Mouse (Mus musculus) small intestine, adult 2 months (tissue): Measurements from ENCODE around the gene Ints14.
"Not testable (repeated sequence)": the region's sequence is repeated elsewhere in the genome, so short reads cannot be mapped to it uniquely, and the experiment has no call there.

Experiments used
- CTCF ChIP-seq: fragments of 200-500 bp; IDR thresholded peaks from 2 replicates; pipeline ENCODE4 v1.5.1; 2012; ENCODE audit warnings: low read depth, mild to moderate bottlenecking, control low read depth, inconsistent platforms, low read length, moderate library complexity, mixed read lengths; ENCODE audit not compliant: insufficient replicate concordance, insufficient read length; ENCODE audit errors: extremely low read depth
- POLR2A ChIP-seq: fragments of 200-500 bp; IDR thresholded peaks from 2 replicates; pipeline ENCODE4 v1.6.1; 2012; ENCODE audit warnings: low read depth, mild to moderate bottlenecking, control low read depth, inconsistent platforms, low read length, moderate library complexity

DNA sequence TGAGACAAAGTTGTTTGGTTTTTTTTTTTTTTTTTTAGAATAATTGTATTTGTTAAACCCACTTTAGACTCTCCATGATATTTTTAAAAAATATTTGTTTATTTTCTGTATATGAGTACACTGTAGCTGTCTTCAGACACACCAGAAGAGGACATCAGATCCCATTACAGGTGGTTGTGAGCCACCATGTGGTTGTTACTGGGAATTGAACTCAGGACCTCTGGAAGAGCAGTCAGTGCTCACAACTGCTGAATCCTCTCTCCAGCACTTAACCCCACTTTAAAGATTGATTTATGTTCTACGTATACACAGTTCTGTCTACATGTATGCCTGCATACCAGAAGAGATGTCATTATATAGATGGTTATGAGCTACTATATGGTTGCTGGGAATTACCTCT lies 34.8 kb downstream of the Ints14 start:
- TF ChIP-seq CTCF, POLR2A: not testable (repeated sequence)
